Mouse (Mus musculus) kidney, postnatal 0 days (tissue): ENCODE data around the gene Iqsec1. TPM values are rescaled to one million over a fixed set of nuclear protein-coding genes. Genes with fewer than 3 reads are reported as not detected.

Source experiments
- ATAC-seq: fragments of 200-750 bp; cut with Nextera tagmentation; replicated peaks from 2 replicates; pipeline ENCODE4 v1.8.0; 2017; ENCODE audit warnings: low read depth, moderate number of reproducible peaks, moderate TSS enrichment, moderate library complexity; ENCODE audit not compliant: low FRiP score
- DNase-seq: peaks from one replicate; pipeline ENCODE4 v3.0.0-alpha.2; 2016; ENCODE audit warnings: low spot score
- H3K27ac ChIP-seq: fragments of 300-500 bp; sonication (generic); 2 replicates; pipeline ENCODE4 v1.5.1; 2014; ENCODE audit warnings: mild to moderate bottlenecking
- H3K27me3 ChIP-seq: fragments of 300-500 bp; sonication (generic); 2 replicates; pipeline ENCODE4 v1.6.1; 2014; ENCODE audit warnings: low read length, mixed read lengths; ENCODE audit not compliant: insufficient read depth
- H3K36me3 ChIP-seq: fragments of 300-500 bp; sonication (generic); 2 replicates; pipeline ENCODE4 v1.6.1; 2014; ENCODE audit warnings: low read length, mixed read lengths; ENCODE audit not compliant: insufficient read depth
- H3K4me1 ChIP-seq: fragments of 300-500 bp; sonication (generic); replicated peaks from 2 replicates; pipeline ENCODE4 v1.6.1; 2014; ENCODE audit warnings: antibody characterized with exemption, low read length, mixed read lengths; ENCODE audit not compliant: insufficient read depth
- H3K4me2 ChIP-seq: fragments of 300-500 bp; sonication (generic); 2 replicates; pipeline ENCODE4 v1.6.1; 2014; ENCODE audit warnings: mild to moderate bottlenecking, low read length, moderate library complexity, mixed read lengths
- H3K4me3 ChIP-seq: fragments of 300-500 bp; sonication (generic); replicated peaks from 2 replicates; pipeline ENCODE4 v1.5.1; 2014; ENCODE audit warnings: low read depth, low read length
- H3K9ac ChIP-seq: fragments of 300-500 bp; sonication (generic); 2 replicates; pipeline ENCODE4 v1.6.1; 2014; ENCODE audit warnings: low read depth, low read length
- H3K9me3 ChIP-seq: fragments of 300-500 bp; sonication (generic); replicated peaks from 2 replicates; pipeline ENCODE4 v1.6.1; 2016; ENCODE audit warnings: low read length, inconsistent platforms, mixed read lengths
- CTCF ChIP-seq: IDR thresholded peaks from 2 replicates; pipeline ENCODE4 v1.5.1; 2016; ENCODE audit warnings: antibody characterized with exemption, low read depth, mild to moderate bottlenecking, moderate library complexity
- WGBS: fragments of 180-500 bp; shearing (Covaris S2); extraction: QIAGEN DNeasy Blood & Tissue Kit; methylation state at CpG from one replicate; pipeline ENCODE4 v1.1.7; 2014; 5-methylcytosine and 5-hydroxymethylcytosine counted together
- polyA plus RNA-seq: library from polyadenylated mRNA; unstranded; fragments of >200 nt; fragmentation: Nextera tagmentation; extraction: Ambion mirVana; gene quantifications from 2 replicates; pipeline ENCODE4 v1.2.1, GENCODE M21; 2015

The Iqsec1 gene
- polyA plus RNA-seq, 1 experiment from 2014 or later = 12.3 TPM

DNA sequence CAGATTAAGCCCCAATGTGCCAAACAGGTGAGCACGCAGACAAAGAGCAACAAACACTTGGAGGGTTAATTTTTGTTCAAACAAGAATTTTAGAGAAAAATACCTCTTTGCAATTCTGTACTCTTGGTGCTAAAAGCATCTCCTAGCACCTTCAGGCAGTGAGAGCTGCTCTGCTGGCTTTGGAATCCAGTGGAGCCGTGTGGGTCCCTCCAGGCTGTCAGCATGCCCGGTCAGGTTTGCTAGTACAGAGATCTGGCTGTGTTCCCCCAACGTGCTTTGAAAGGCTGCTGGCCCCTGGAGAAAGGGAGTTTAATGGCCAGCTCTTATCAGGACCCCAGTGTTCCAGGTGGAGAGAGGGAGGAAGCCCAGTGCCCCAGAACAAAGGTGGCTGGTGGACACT is 23.1 kb upstream of the Iqsec1 start:
- Histone ChIP-seq H3K4me2 (no peak overlapping the region), H3K36me3 (no peaks in the 10 kb centered on the region), H3K9me3 (no peaks in the 10 kb centered on the region), H3K27me3 (no peaks in the 10 kb centered on the region), H3K27ac (no peak overlapping the region), H3K4me3 (no peak overlapping the region), H3K9ac (no peak overlapping the region), H3K4me1 (no peaks in the 10 kb centered on the region)
- no peak for TF ChIP-seq CTCF
- WGBS = 53% methylated on average over 4 of the region's 4 CpGs
- DNase-seq = no peak
- no peak for ATAC-seq

DNA sequence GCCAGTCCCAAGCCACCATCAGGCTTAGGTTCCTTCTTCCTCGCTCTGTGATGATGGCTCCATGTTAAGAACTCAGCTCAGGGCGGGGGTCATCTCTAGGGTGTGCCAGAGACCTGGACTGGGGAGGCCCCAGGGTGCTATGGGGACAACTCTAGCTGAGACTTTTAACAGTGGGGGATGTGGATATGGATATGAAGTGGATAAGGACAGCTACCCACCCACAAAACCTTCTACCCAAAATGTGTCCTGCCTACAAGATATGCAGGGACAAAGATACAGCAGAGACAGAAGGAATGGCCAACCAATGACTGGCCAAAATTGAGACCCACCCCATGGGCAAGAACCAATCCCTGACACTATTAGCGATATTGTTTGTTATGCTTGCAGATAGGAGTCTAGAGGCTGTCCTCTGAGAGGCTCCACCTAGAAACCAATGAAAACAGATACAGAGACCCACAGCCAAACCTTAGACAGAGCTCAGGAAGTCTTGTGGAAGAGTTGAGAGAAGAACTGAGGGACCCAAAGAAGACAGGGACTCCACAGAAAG is 19.9 kb upstream of the Iqsec1 start:
- DNase-seq = no peak
- H3K27me3 ChIP-seq = no peaks in the 10 kb centered on the region
- 91% methylated on average over 3 of the region's 3 CpGs for WGBS
- H3K27ac ChIP-seq = no peak overlapping the region
- TF ChIP-seq CTCF = no peak
- no peaks in the 10 kb centered on the region for H3K9me3 ChIP-seq
- no peak overlapping the region for H3K4me3 ChIP-seq
- H3K4me2 ChIP-seq = no peak overlapping the region
- no peak overlapping the region for H3K9ac ChIP-seq
- no peaks in the 10 kb centered on the region for H3K36me3 ChIP-seq
- ATAC-seq = no peak
- no peaks in the 10 kb centered on the region for H3K4me1 ChIP-seq

DNA sequence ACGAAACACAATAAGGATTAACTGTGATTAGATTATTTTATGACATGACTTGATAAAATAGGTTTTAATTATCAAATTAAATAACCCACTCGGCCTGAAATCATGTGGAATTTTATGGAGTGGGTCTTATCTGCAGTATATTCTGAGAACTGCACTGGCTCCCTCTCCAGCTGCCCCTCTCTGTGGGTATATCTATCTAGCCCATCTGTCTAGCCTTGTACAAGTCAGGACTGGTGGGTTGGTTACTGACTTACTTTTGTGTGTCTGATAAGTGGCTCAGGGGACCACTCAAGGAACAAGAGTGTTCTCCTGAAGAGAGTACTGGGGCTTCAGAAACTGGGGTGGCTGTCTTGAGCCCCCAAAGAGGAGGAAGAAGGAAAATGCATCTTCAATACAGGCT is 18.7 kb upstream of the Iqsec1 start:
- DNase-seq (no peak), ATAC-seq (no peak)
- TF ChIP-seq CTCF = no peak
- no peak overlapping the region for H3K4me2 ChIP-seq
- H3K9ac ChIP-seq = no peak overlapping the region
- no peaks in the 10 kb centered on the region for H3K27me3 ChIP-seq
- no peaks in the 10 kb centered on the region for H3K36me3 ChIP-seq
- 61% methylated on average over 2 of the region's 2 CpGs for WGBS
- no peak overlapping the region for H3K4me3 ChIP-seq
- H3K4me1 ChIP-seq = no peaks in the 10 kb centered on the region
- no peak overlapping the region for H3K27ac ChIP-seq
- no peaks in the 10 kb centered on the region for H3K9me3 ChIP-seq

DNA sequence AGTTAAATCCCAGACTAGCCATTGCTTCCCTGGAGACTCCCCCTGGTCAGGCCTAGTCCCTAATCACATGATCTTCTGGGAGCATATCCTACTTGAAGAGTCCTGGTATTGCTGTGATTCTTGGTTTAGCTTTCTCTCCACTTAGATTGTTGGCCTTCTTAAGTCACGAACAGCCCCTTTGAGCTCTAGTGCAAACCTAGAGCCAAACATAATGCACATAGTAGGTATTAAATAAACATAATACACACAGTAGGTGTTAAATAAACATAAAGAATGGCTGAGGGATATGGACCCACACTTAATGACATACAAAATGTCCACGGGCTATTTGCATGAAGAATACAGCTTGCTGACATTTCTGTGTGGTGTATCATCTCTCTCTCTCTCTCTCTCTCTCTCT is 15.7 kb upstream of the Iqsec1 start:
- no peak overlapping the region for H3K27ac ChIP-seq
- H3K9ac ChIP-seq = no peak overlapping the region
- H3K9me3 ChIP-seq = no peaks in the 10 kb centered on the region
- 90% methylated on average over 2 of the region's 2 CpGs for WGBS
- no peak overlapping the region for H3K4me3 ChIP-seq
- H3K4me1 ChIP-seq = 0 out of 2 replicates have a peak, but pooled peaks cover 5% of the 10 kb centered on the region
- no peaks in the 10 kb centered on the region for H3K27me3 ChIP-seq
- no peak for TF ChIP-seq CTCF
- H3K36me3 ChIP-seq = no peaks in the 10 kb centered on the region
- ATAC-seq = no peak
- DNase-seq = no peak
- H3K4me2 ChIP-seq = no peak overlapping the region

GRCm38 (mm10) chr6:91003310-91003995 is 15.0 kb upstream of the Iqsec1 start:
- no peak for TF ChIP-seq CTCF
- no peak overlapping the region for H3K4me3 ChIP-seq
- H3K9me3 ChIP-seq = no peaks in the 10 kb centered on the region
- 36% methylated on average over 3 of the region's 3 CpGs for WGBS
- ATAC-seq (no peak), DNase-seq (no peak)
- H3K9ac ChIP-seq = no peak overlapping the region
- no peaks in the 10 kb centered on the region for H3K36me3 ChIP-seq
- 0 out of 2 replicates have a peak, but pooled peaks cover 5% of the 10 kb centered on the region for H3K4me1 ChIP-seq
- no peak overlapping the region for H3K4me2 ChIP-seq
- H3K27ac ChIP-seq = no peak overlapping the region
- H3K27me3 ChIP-seq = no peaks in the 10 kb centered on the region

DNA sequence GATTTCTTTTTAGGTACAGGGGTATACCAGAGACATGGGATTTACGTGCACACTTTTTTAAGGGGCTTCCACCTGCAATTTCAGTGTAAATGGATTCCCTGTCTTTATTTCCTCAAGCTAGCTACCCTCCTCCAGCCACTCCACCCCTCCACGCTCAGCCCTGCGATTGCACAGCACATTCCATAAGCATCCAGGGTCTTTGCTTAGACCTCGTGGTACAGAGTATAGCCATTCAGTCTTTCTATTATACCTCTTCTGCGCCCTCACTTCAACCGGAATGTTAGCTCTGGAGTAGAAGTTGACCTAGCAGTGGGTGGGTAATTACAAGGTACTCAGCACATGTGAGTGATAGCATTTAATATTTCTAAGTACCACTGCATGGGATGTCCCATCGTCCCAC is 13.1 kb upstream of the Iqsec1 start:
- Histone ChIP-seq H3K4me3 (no peak overlapping the region), H3K27me3 (no peaks in the 10 kb centered on the region), H3K4me2 (no peak overlapping the region), H3K9ac (no peak overlapping the region), H3K36me3 (no peaks in the 10 kb centered on the region), H3K4me1 (0 out of 2 replicates have a peak, but pooled peaks cover 5% of the 10 kb centered on the region), H3K27ac (no peak overlapping the region), H3K9me3 (no peaks in the 10 kb centered on the region)
- ATAC-seq = no peak
- WGBS = 48% methylated on average over 7 of the region's 7 CpGs
- no peak for DNase-seq
- TF ChIP-seq CTCF = no peak
